Mouse (Mus musculus): Measurements from ENCODE around the gene Ttc27.

- TF ChIP-seq CTCF (IDR thresholded peaks at IDR 0.05; ENCODE audit: low read depth) (no peak), EP300 (IDR thresholded peaks at IDR 0.05; ENCODE audit: low read depth) (no peak)
Observed at GRCm38 (mm10) chr17:74830851-74831250, 113.3 kb downstream of the Ttc27 start.

Data from liver, embryonic 14.5 days (tissue).